Mouse (Mus musculus) embryo, embryonic 11.5 days (tissue): Measurements from ENCODE around the gene Specc1l.

ENCODE experiments used
- DNase-seq: peaks from one replicate; pipeline ENCODE4 v3.0.0-alpha.2; 2012; ENCODE audit warnings: low read depth, low spot score

Gene Specc1l

DNA sequence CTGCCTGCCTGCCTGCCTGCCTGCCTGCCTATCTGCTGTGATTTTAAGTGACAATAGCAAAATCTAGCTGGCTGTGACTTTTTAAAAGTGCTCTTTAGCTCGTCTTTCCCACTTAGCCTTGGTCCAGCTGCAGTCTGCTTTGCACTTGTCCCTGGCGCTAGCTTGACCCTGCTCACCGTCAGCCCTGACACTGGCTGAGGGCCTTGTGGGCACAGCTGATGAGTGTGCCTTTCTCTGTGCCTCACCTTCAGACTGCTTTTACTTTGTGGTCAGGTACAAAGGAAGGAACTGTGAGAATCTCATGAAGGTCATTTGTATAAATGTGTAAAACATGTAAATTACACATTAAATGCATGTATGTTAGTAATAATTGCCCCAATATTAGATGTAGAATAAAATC is 12.3 kb downstream of the Specc1l start:
- no peak for DNase-seq

DNA sequence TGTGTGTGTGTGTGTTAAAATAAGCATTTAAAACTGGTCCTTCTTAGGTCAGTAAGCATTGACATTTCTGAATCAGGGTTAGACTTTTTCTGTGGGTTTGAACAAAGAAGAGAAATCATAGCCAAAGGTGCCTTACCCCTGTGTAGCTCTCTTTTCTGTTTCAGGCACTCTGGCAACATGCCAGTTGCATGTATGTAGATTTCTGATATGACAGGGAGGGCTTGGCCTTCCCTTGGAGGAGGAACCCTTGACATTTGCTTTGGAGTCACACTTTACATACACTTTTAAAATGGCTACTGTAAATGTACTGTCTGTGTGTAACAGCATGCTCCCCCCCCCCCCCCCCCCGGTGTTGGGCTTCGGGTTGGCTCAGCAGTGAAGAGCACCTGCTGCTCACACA is 12.8 kb downstream of the Specc1l start:
- no peak for DNase-seq

DNA sequence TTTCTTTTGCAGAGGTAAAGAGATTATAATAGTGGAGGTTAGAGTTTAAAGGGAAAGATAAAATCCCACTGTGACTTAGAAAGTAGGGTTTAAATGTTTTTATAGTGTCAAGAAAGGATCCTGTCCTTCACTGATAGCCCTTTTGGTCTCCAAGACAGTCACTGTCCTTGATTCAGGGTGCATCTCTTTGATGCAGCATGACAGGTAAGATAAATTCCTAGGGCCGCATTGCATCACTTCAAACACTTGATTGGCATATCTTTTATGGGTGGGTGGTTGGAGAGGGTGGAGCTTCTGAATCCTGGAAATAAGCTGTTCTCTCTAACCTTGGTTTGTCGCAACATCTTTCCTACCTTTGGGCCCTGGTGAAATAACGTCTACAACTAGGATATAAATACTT is 15.5 kb downstream of the Specc1l start:
- no peak for DNase-seq

DNA sequence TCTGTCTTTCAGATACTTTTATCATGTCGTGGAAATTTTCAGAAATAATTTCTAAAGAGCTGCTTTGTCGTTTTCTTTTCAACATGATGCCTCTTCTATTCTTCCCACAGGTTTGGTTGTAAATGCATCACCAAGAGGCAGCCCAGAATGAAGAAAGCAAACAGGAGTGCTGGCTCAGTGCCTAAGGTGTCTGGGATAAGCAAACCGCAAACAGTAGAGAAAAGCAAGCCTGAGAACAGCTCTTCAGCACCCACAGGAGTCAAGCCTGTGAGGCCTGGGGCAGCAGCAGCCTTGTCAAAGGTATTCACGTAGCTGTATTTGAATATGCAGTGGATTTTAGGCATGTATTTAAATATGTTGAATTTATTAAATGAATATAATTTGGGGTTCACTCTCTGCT is 18.7 kb downstream of the Specc1l start:
- DNase-seq = no peak

DNA sequence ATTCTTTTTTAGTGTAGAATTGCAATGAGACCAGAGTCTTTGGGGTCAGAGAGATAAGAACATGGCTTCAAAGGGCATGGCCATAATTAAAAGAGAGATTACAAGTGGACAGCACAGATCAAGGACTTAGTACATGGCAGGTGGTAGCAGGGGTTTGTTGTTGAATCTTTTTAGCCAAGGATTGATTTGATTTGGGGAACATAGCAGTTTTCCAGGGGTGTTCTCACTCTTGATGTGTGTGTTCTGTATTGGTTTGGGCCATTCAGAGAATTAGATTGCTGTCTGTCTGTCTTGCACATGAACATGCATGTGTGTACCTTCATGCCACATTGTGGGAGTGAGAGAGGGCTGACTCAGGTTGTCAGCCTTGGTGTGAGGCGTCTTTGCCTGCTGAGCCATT is 20.0 kb downstream of the Specc1l start:
- no peak for DNase-seq

DNA sequence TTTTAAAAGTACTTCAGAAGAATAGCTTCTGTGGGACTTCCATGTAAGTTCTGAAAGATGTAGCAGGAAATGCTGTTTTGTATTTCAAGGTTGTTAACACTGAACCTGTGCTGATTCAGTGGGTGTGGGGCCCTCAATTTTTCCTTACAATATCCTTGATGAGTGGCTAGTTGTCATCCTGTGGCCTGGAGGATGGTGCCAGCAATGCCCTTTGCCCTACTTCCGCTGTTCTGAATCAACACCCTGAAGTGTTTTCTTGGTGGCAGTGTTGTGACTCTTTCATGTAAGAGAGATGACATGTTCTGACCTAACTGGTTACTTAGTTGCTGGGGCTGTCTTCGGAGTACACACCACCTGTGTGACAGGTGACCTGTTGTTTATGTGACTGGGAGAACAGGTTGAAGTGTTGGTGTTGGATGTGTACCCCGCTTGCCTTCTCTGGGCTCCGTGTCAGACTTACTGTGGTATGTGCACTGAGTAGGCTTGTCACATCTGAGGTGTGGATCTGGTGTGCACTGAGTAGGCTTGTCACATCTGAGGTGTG is 20.8 kb downstream of the Specc1l start:
- no peak for DNase-seq

DNA sequence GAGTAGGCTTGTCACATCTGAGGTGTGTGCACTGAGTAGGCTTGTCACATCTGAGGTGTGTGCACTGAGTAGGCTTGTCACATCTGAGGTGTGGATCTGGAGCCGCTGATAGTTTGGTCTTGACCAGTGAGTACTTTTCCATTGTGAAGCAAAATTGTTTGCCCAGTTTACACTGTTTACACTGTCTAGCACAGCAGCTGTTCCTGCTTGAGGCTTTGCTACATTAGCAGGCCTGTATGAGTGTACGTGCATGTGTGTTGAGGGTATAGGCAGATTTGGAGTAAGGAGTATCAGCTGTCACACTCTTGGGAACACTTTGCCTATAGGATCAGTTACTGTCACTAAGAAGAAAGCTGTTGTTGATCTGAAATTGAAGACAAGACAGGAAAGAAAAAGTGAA is 21.6 kb downstream of the Specc1l start:
- no peak for DNase-seq

DNA sequence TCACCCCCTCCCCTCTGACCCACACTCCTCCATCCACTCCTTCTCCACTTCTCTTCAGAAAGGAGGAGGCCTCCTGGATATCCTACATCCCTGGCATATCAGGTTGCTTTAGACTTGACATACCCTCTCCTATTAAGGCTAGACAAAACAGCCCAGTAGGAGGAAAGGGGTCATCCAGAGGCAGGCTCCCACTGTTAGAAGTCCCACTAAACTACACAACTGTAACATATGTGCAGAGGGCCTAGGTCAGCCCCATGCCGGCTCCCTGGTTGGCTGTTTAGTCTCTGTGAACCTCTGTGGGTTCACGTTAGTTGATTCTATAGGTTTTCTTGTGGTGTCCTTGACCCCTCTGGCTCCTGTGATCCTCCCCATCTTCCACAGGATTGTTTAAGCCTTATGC is 23.9 kb downstream of the Specc1l start:
- DNase-seq = no peak

DNA sequence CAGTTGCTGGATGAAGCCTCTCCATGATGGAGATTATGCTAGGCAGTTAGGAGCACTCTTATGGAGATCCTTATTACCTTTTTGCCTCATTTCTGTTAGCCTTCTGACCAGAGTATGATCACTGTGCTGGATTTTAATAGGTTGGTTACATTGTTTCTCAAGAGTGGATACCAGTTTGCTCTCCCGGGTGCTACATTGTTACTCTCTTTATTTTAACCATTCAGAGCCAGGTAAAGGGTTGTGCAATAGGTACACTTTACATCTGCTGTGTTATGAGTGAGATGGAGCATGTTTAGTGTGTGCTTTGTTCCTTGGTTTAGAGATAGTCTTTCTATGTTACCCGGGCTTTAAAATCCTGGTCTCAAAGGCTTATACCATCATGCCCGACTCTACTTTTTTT is 24.3 kb downstream of the Specc1l start:
- DNase-seq = no peak

DNA sequence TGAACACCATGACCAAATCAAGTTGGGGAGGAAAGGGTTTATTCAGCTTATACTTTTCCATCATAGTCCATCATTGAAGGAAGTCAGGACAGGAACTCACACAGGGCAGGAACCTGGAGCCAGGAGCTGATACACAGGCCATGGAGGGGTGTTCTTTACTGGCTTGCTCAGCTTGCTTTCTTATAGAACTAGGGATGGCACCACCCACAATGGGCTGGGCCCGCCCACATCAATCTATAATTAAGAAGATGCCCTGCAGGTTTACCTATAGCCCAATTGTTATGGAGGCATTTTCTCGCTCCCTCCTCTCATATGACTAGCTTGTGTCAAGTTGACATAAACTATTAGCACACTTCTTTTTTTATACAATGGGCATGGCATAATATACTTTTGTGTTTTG is 25.3 kb downstream of the Specc1l start:
- DNase-seq = no peak

DNA sequence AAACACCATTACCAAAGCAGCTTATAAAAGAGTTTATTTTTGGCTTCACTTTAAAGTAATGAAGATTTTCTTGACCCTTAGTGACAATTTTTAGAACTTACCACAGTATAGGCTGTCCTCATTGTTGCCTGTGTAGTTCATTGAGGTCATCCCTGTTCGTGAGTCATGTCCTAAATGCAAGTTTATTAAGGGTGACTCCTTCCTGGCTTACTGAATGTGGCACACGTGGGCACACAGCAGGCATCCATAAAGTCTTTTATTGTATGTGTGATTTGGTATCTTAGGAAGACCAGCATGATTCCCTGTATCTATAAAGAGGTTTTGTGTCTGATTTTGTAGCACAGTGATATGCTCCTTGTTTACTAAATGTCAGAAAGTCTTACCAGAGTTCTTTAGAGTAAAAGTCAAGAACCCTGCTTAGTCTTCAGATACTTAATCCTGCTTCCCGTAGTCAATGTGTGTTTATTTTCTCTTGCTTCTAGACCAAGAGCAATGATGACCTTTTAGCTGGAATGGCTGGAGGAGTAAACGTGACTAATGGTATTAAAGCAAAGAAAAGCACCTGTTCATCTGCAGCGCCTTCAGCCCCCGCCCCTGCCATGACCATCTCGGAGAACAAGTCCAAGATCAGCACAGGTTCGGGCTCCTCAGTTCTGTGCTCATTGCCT is 28.8 kb downstream of the Specc1l start:
- DNase-seq = no peak

DNA sequence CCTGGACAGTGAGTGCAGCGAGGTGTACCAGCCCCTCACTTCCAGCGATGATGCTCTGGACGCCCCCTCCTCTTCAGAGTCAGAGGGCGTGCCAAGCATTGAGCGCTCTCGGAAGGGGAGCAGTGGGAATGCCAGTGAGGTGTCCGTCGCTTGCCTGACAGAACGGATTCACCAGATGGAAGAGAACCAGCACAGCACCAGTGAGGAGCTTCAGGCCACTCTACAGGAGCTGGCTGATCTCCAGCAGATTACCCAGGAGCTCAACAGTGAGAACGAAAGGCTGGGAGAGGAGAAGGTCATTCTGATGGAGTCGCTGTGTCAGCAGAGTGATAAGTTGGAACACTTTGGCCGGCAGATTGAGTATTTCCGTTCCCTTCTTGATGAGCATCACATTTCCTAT is 33.9 kb downstream of the Specc1l start:
- DNase-seq = no peak

DNA sequence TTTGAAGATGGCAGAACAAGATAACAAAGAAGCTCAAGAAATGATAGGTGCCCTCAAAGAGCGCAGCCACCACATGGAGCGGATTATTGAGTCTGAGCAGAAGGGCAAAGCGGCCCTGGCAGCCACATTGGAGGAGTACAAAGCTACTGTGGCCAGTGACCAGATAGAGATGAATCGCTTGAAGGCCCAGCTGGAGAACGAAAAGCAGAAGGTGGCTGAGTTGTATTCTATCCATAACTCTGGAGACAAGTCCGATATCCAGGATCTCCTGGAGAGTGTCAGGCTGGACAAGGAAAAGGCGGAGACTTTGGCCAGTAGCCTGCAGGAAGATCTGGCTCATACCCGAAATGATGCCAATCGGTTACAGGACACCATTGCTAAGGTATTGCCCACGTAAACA is 34.5 kb downstream of the Specc1l start:
- no peak for DNase-seq

DNA sequence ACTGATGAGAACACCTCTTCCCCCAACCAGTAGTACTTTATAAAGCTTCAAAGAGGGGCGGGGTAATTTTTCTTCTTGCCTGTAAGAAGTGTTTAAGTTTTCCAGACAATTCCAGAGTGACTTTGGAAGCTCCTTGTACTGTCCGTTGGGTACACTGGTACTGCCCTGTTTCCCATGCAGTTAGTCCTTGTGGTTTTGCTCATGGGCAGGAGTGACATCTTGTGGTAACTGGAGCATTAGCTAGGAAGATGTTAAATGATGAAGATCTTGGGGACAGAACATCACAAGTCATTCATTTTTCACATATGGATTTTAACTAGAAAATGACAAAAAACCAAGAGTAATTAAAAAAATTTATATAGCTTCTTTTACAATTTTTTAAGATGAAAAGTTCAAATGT is 39.1 kb downstream of the Specc1l start:
- DNase-seq = no peak

DNA sequence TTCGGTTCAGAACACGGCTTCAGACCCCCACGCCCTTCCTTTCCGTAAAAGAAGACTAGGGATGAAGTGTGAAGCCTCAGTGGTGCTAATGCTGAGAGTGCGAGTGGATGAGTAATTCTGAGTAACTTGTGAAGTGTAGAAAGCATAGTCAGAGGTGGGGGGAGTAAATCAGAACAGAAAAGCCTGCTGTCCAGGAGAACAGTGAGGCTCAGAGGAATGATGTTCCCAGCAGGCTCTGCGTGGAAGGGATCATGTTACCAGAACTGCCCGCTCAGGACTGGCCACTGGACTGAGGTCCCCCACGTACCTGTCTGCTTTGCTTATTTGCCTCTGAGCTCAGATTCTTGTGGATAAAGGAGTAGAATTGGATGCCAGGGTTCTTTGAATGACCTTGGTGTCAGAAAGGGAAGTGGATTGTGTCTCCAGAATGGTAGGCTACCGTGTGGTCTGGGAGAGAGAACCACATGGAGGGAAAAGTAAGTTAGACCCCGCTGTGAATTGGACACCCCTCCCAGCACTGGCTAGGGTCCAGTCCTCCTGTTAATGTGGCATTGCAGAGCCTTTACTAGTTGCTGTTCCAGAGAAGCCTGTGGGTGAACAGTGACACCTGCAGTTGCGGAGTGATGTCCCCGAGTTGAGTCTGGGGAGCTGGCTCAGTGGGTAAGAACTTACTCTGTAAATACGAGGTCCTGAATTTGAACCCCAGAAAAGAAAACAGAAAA is 40.6 kb downstream of the Specc1l start:
- no peak for DNase-seq

DNA sequence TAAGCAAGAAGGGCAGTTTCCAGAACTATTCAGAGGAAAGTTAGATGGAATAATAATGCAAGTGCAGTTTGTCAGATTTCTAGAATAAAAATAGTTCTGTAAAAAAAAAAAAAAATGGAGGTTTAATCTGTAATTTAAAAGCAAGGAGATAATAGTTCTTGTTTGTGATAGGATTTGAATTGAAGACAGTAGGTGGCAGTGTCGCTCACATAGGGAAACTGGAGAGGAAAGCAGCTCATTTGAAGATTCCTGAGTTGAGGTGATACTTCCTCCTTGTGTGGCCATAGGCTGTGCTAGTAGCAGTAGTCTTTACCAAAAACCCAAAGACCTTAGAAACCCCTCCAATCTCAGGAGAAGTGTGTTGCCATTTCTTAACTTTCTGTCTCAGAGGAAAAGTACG is 43.2 kb downstream of the Specc1l start:
- DNase-seq = no peak

DNA sequence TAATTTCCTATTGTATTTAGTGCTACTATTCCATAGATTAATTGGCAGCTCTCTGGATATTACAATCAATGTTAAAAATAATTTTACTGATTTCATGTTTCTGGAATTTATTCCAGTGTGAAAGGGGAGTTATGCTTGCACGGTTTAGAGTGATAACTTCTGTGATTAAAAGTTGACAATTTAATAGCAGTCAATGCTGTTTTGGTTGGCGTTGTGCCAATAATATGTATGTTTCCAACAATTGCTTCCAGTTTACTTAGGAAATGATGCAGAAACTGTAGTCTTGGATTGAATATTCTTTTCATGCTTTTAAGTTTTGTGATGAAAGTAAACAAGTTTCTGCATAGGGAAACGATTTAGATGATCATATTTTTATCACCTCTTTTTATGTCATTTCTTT is 45.5 kb downstream of the Specc1l start:
- no peak for DNase-seq

DNA sequence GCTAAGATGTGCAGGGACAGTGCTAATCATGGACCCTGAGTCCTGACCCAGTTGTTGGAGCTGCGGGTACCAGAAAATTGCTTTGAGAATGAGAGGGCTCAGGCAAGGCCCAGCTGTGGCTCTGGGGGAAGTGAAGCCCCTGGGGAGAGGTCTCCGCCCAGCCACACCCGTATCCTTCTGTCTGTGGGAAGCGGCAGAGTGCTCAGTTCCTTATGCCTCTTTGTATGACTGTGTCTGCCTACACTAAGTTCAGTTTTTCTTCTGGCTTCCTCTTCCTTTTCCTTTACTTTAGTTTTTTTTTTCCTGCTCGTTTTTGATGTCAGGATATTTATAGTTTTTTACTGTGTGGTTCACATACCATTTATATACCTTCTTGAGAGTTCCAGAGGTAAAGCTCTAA is 46.4 kb downstream of the Specc1l start:
- DNase-seq = no peak

DNA sequence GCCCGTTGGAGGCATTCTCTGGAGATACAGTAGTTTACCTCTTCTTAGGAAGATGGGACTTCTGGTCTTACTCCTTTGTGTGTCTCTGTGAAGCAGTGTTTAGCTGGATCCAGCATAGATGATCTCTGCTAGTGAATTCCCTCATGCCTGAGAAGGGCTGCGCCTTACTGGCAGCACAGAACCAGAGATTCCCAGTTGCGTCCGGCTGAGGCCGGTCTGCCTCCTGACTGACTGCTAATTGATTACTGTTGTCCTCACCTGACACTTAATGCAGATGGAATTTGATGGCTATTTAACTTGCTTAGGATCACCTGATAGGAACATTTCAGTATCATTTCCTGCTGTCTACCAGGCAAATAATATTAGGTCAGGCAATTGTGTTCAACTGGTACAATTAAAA is 49.4 kb downstream of the Specc1l start:
- no peak for DNase-seq

DNA sequence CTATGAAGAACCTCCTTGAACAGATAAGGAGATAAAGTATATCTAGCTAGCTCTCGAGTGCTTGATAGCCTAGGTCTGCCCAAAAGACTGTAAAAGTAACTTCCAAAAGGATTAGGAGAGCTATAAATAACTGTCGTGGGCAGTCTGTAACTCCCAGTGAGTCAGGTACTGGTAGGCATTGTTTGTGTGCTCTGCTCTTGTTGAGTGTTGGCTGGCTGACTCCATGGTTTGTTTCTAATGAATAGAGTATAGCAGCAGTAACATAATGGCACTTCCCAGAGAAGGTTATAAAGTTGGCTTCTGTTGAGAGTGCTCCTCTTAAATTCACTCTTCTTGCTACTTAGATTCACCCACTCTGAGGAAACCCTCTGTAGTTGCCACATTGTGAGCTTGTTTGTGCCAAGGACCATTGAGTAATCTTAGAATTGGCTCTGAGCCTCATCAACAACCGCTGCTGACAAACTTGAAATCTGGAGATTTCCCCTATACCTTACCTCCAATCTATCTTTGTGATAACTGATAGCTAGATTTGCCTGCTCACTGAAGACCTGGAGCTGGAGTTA is 53.2 kb downstream of the Specc1l start:
- DNase-seq = no peak

DNA sequence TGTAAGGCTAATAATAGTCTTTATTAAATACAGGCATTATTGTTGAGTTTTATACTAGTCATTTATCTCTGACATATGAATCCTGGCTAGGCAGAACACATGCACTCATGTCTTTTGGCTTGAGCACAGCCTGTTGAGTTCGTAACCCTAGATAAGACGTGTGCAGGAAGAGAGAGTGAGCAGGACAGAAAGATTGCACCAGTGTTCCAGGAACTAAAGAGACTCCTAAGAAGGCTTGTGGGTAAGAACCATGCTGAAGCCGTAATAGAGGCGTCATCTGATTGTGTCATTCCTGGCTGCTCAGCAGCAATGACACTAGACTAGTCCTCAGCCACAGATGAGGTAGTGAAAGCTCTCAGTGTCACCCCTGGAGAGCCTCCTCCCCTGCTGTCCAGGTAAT is 61.1 kb downstream of the Specc1l start:
- no peak for DNase-seq

DNA sequence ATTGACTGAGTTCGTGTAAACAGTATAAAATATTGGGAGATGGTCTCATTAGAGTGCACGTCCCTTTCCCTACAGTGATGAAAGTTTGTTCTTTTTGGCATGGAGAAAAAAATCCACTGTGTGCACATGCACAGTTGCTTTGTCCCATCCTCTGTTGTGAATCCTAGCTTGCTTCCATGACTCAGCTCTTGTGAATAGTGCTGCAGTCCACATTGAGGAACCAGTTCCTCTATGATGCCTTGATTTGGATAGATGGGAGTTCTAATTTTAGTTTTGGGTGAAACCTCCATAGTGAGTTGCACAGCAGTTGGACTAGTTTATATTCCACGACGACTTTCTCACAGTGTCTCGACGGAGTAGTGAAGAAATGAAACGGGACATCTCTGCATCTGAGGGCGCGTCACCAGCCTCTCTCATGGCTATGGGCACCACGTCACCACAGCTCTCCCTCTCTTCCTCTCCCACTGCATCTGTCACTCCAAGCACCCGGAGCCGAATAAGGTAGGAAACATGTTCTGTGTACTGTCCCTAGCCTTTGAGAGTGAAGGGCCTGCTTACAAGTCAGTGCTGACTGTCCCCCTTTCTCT is 64.6 kb downstream of the Specc1l start:
- no peak for DNase-seq

DNA sequence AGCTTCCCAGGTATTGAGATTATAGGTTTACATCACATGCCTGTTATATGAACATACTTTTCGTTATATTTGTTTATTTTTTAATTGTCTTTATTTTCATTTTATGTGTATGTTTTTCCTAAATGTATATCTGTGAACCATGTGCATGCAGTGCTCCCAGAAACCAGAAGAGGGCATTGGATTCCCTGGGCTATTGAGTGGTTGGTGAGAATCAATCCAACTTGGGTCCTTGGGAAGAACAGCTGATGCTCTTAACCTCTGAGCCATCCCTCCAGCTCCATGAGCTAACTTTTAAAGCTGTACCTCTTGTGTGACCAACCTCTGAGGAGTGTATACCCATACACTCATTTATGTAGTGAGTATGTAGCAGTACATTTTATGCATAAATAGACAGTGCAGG is 65.6 kb downstream of the Specc1l start:
- DNase-seq = no peak
